17 mouse cellular contexts compared by ENCODE assay signal in genomic region chr13:34794426-34794825, GRCm38 (mm10). TPM values are rescaled to one million over a fixed set of nuclear protein-coding genes. Genes with fewer than 3 reads are reported as not detected.
DNase-seq lines count a peak whose midpoint lies in the region; ATAC-seq and TF ChIP-seq lines count a peak whose summit lies in the region.
"Had no signal": no experiment of that assay in that cellular context is flagged by ENCODE, and none has a peak within 500 bp of the region (broad histone marks: within the 10 kb centered on the region; RNA-seq: fewer than 3 reads in every experiment).

No protein-coding gene starts in this region.

- peak; percentile 72 for DNase-seq in kidney, adult 2 months
- peak; percentile 29 for DNase-seq in gastrocnemius, postnatal 10 days
- peak; percentile 46 for DNase-seq in heart, postnatal 4 days
- DNase-seq in lung, postnatal 36 days: peak; percentile 72
- DNase-seq in spleen, postnatal 4 days (ENCODE audit: low spot score in 2 of 2): no peak
- no peak for DNase-seq in thymus, adult 18-20 months

- no peak overlapping the region for H3K9ac ChIP-seq in kidney, embryonic 14.5 days (ENCODE audit: low read depth, low read length)
- no peak overlapping the region for H3K9ac ChIP-seq in forebrain, embryonic 16.5 days (replicated peaks; ENCODE audit: low read depth, low read length)
- H3K9ac ChIP-seq: midbrain, embryonic 13.5 days had no signal

- H3K27ac ChIP-seq in kidney, adult 2 months (ENCODE audit: insufficient read depth, low read depth, low read length): peak overlapping the region; percentile 53; the same call in 1 of the 2 replicates
- H3K27ac ChIP-seq in kidney, embryonic 14.5 days (ENCODE audit: low read depth, low read length): no peak overlapping the region
- H3K27ac ChIP-seq in forebrain, embryonic 16.5 days (ENCODE audit: low read length): no peak overlapping the region
- H3K27ac ChIP-seq: midbrain, embryonic 13.5 days had no signal

- peaks cover 4% of the 10 kb centered on the region; the same call in 1 of the 2 replicates for H3K4me1 ChIP-seq in kidney, adult 2 months (ENCODE audit: control insufficient read depth, insufficient read depth, low read length)
- no peaks in the 10 kb centered on the region for H3K4me1 ChIP-seq in kidney, embryonic 14.5 days (ENCODE audit: control insufficient read depth, insufficient read depth, low read length)
- no peaks in the 10 kb centered on the region for H3K4me1 ChIP-seq in forebrain, embryonic 16.5 days (replicated peaks; ENCODE audit: control insufficient read depth, insufficient read depth, low read length)
- H3K4me1 ChIP-seq: midbrain, embryonic 13.5 days had no signal

- WGBS in kidney, adult 2 months: 48% methylated on average over 2 of the region's 2 CpGs
- WGBS in kidney, embryonic 14.5 days: 76% methylated on average over 2 of the region's 2 CpGs
- 71% methylated on average over 2 of the region's 2 CpGs for WGBS in forebrain, embryonic 16.5 days

- H3K36me3 ChIP-seq in kidney, adult 2 months (ENCODE audit: control insufficient read depth, insufficient read depth, low read length): no peaks in the 10 kb centered on the region
- no peaks in the 10 kb centered on the region for H3K36me3 ChIP-seq in kidney, embryonic 14.5 days (ENCODE audit: control insufficient read depth, insufficient read depth, low read length)
- no peaks in the 10 kb centered on the region for H3K36me3 ChIP-seq in forebrain, embryonic 16.5 days (ENCODE audit: control insufficient read depth, insufficient read depth)
- H3K36me3 ChIP-seq: midbrain, embryonic 13.5 days had no signal

- no peak for TF ChIP-seq CTCF in kidney, adult 2 months (conservative IDR thresholded peaks at IDR 0.05; ENCODE audit: insufficient read depth, insufficient read length, low read depth, low read length)

- no peak overlapping the region for H3K4me3 ChIP-seq in kidney, adult 2 months (ENCODE audit: insufficient read depth, low read depth, low read length)
- H3K4me3 ChIP-seq in kidney, embryonic 14.5 days (ENCODE audit: low read length): no peak overlapping the region
- H3K4me3 ChIP-seq in forebrain, embryonic 16.5 days (replicated peaks; ENCODE audit: low read length): no peak overlapping the region
- H3K4me3 ChIP-seq: midbrain, embryonic 13.5 days had no signal

- no peak for TF ChIP-seq POLR2A in kidney, adult 2 months (IDR thresholded peaks at IDR 0.05; ENCODE audit: low read depth, low read length)

- no peak for ATAC-seq in kidney, embryonic 14.5 days (ENCODE audit: low FRiP score, low TSS enrichment)
- no peak for ATAC-seq in forebrain, embryonic 16.5 days
- ATAC-seq: intestine, embryonic 16.5 days; midbrain, embryonic 13.5 days had no signal

- H3K9me3 ChIP-seq in kidney, embryonic 14.5 days (ENCODE audit: control insufficient read depth, low read length): no peaks in the 10 kb centered on the region
- H3K9me3 ChIP-seq in forebrain, embryonic 16.5 days (ENCODE audit: control insufficient read depth, low read length): no peaks in the 10 kb centered on the region
- H3K9me3 ChIP-seq: midbrain, embryonic 13.5 days had no signal

- H3K27me3 ChIP-seq in kidney, adult 2 months (replicated peaks; ENCODE audit: control insufficient read depth, insufficient read depth, low read length): no peaks in the 10 kb centered on the region
- no peaks in the 10 kb centered on the region for H3K27me3 ChIP-seq in kidney, embryonic 14.5 days (ENCODE audit: control insufficient read depth, insufficient read depth, low read length)
- no peaks in the 10 kb centered on the region for H3K27me3 ChIP-seq in forebrain, embryonic 16.5 days (replicated peaks; ENCODE audit: control insufficient read depth, insufficient read depth, low read length)
- H3K27me3 ChIP-seq: midbrain, embryonic 13.5 days had no signal

- no peak overlapping the region for H3K4me2 ChIP-seq in kidney, embryonic 14.5 days (replicated peaks; ENCODE audit: low read depth, low read length)
- no peak overlapping the region for H3K4me2 ChIP-seq in forebrain, embryonic 16.5 days (ENCODE audit: low read length)
- H3K4me2 ChIP-seq: midbrain, embryonic 13.5 days had no signal

RNA-seq across cellular contexts. Expression of gene Fam50b, which starts 59.8 kb away (rescaled TPM):
- polyA plus RNA-seq in kidney, adult 2 months (2012; rRNA removed): 0.09 TPM in 1 of 2 replicates, not detected in the other
- not detected in 2 replicates for polyA plus RNA-seq in kidney, embryonic 14.5 days (2014; fragmentation: Nextera tagmentation; extraction: Ambion mirVana)
- not detected for total RNA-seq in gastrocnemius, postnatal 10 days (2021)
- total RNA-seq in heart, postnatal 4 days (2021): not detected
- polyA plus RNA-seq in forebrain, embryonic 16.5 days (2015; fragmentation: Nextera tagmentation; extraction: Ambion mirVana): not detected in 2 replicates
- total RNA-seq: left cerebral cortex, postnatal 14 days had no signal
- polyA plus RNA-seq: C2C12; cerebellum, adult 2 months; embryonic facial prominence, embryonic 11.5 days; forebrain, embryonic 11.5 days; heart, embryonic 14.5 days; intestine, embryonic 16.5 days; midbrain, embryonic 13.5 days; neural tube, embryonic 14.5 days had no signal

Comparison
In these comparisons a context has a peak if more than half of its experiments do, and no peak if none do; other contexts are left out.
1. DNase-seq: peak in kidney, adult 2 months (single experiment), gastrocnemius, postnatal 10 days (single experiment), heart, postnatal 4 days (single experiment) and lung, postnatal 36 days (single experiment); none in spleen, postnatal 4 days (0 of 2) and thymus, adult 18-20 months (0 of 2).